Mouse (Mus musculus): ENCODE results near the gene Csf2rb2. TPM values are rescaled to one million over a fixed set of nuclear protein-coding genes. Genes with fewer than 3 reads are reported as not detected.
"Not testable (repeated sequence)": the region's sequence is repeated elsewhere in the genome, so short reads cannot be mapped to it uniquely, and the experiment has no call there.

The Csf2rb2 gene
- 1 to 10 TPM in 1 of 2 experiments, under 1 TPM in 1; 0.76 to 1.7 TPM for total RNA-seq (2021)
- long read RNA-seq, experiment 1: 0 reads
- long read RNA-seq, experiment 2, partial matches to known transcripts: 0 of 1 reads
- long read RNA-seq, experiment 2, other reads (novel, unspliced or antisense): 1 of 1 reads

DNA sequence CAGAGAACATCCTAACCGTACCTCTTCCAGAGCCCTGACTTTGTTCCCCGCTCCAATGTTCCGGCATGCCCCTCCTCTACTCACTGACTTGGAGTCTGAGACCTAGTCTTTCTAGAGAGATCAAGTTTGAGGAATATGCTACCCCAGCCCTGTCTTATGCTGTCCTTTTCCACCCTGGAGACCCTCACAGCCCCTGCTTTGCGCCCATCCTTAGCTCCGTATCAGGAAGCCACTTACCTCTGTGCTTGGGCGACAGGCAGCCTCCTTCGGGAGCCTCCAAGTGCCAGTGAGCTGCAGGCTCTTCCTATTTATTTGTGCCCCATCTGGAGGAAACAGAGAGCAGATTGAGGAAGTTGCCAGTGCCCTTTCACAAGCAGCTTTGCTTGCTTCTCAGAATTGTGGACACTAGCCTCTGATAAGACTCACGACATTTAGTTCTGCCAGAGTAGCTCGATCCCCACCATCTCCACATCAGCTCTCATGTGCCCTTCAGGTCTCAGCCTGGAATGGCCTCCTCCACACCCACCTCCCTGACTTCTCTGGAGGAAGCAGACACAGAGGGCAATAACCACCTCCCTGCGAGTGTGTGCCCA lies at the start of gene Csf2rb2:
Gene Csf2rb2, minus strand, starts transcription at position 381 of the 593 bp plus-strand sequence.
- no peak for DNase-seq
- intact Hi-C loops (cut with DNase I): no loop called here

DNA sequence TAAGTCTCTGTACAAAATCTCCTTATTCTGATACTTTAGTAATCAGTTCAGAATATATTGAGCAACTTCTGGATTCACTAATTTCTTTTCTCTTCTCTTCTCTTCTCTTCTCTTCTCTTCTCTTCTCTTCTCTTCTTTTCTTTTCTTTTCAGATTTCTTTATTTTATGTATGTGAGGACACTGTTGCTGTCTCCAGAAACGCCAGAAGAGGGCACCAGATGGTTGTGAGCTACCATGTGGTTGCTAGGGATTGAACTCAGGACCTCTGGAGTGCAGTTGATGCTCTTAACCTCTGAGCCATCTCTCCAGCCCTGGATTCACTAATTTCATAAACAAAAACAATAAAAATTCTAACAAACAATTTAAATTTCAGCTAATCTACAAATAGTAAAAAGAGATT lies 49.4 kb upstream of the Csf2rb2 start:
- intact Hi-C loops (cut with DNase I): loop anchor here (1.0 to 10.0 kb wide), 2 partner anchors 67 to 180 kb away; partner anchors contain the start of gene C1qtnf6
- DNase-seq: peak; percentile 29 to 64

DNA sequence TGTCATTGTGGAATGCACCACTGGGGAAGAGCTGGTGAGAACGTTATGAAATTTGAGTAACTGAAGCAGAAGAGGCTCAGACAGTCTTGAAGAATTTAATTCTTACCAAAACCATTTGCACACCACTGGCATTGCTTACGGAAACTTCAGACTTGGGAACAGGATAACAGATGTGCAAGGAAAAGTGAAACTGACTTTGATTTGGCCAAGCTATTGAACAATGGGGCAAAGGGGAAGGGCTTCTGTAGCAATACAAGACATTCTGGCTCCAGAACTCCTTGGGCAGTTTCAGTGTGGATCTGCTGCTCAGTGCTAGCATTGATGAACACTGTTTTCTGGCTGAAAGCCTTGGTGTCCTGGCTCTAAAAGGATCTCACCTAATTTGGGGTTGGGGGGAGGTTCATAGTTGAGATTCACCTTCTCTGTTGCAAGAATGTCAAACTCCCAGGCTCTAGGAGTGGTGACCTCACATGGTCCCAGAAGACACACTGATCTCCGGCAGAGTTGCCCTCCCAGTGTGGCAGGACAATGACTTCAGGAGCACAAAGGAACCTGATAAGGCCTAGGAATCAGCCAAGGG lies 46.2 kb upstream of the Csf2rb2 start:
- DNase-seq: no peak
- intact Hi-C loops (cut with DNase I): loop anchor here (10.0 kb wide), 1 partner anchor 183 kb away; the partner anchor contains the start of gene C1qtnf6

DNA sequence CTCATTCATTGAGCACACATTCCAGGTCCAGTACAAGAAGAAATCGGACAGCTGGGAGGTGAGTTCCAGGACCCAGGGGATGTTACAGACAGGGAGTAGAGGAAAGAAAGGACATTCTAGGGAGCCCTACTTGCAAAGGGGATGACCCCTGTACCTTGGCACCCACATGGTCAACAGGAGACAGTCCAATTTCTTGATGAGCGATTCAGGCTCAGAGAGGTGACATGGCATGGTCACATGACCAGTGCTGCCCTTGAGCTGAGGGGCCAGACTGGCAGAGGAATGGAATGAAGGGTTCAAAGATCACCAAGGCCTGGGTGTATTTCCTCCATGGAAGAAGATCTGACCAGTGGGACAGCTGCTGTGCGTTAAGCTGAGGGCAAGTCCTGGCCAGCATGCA lies 39.0 kb upstream of the Csf2rb2 start:
- intact Hi-C loops (cut with DNase I): no loop called here
- no peak for DNase-seq

DNA sequence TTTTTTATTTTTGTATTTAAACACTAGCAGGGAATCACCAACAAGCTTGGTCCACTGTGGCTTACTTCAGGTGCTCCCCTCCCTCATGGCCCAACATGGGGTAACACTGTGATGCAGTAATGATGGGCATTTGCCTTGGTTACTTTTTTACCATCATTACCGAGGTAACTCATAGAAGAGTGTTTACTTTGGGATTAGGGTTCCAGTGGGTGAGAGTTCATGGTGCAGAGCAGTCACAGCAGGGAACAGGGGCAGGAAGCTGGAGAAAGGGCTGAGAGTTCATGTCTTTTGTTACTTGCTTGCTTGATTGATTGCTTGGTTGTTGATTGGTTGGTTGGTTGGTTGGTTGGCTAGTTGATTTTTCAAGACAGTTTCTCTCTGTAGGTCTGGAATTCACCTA lies 38.2 kb upstream of the Csf2rb2 start:
- no peak for DNase-seq

DNA sequence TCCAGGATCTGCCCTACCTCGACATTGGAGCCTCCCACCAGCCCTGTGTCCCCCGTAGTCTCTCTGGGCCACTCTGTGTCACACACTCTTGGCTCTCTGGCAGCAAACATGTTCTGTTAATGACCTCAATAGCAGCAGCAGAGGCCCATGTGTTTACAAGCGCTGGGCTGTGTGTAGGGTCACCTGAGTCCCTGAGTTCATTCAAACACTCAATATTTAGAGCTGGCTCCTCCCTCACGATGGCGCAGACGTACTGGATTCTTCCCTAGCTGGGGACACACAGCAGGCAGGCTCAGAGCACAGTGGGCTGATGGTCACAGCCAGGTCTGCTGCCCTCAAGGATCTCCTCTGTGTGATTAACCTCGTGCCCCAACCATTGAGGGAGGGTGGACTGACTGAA lies 35.4 kb upstream of the Csf2rb2 start:
- intact Hi-C loops (cut with DNase I): loop anchor here (1.0 kb wide), 1 partner anchor 84 kb away; no protein-coding TSS in a partner anchor

More for the DNA sequence above, 38.2 kb upstream of the Csf2rb2 start:
- intact Hi-C loops (cut with DNase I): no loop called here

DNA sequence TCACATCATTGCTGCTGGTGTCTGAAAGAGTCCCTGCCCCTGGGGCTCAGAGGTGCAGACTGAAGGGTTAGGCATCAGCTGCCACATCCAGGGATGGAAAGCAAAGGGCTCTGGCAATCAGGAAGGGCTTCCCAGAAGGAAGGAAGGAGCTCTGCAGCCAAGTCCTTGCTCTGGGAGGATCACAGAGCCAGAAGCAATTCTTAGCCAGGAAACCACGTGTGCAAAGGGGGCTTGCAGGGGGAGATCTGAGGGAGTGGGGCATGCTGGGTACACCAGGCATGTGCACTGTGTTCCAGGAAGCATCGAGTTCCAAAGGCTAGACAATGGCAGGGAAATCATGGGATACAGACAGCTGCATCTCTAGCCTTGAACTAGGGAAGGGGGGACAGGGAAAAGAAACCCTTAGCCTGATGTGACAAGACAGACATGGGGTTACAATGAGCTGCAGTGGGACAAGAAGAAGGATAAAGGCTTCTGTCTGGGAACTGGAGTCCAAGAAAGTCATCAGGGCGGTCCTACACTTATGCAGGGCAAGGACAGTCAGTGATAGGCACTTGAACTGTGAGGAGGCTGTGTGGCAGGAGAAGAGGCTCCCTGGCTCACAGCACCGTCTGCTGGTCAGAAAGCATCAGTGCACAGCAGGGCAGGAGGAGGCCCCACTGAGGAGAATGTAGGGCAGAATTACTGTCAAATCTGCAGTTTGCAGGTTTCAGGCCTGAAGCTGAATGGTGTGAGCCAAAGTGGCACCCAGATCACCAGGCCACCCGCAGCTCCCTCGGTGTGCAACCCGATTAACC lies 34.3 kb upstream of the Csf2rb2 start:
- peak; percentile 65 to 76 for DNase-seq
- intact Hi-C loops (cut with DNase I): loop anchor here (1.0 to 5.0 kb wide), 2 partner anchors 83 to 163 kb away; no protein-coding TSS in a partner anchor

More for the DNA sequence above, 35.4 kb upstream of the Csf2rb2 start:
- not testable (repeated sequence) for DNase-seq

DNA sequence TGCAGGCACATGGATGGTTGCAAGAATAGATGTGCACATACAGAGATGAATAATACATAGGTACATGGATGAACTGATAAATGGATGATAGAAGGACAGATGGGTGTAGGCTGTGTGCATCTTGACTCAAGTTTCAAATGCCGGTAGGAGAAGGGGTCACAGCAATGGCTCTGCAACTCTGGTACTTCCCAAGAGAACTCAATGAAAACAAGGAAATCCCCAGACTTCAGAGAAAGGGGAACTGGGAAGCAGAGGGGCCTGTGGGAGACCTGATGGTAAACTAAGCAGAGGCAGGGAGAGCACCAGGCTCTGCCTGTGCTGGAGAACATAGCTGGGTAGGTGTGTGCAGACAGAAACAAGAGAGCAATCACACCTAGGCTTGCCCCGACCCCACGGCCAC lies 28.9 kb upstream of the Csf2rb2 start:
- no peak for DNase-seq
- intact Hi-C loops (cut with DNase I): no loop called here

DNA sequence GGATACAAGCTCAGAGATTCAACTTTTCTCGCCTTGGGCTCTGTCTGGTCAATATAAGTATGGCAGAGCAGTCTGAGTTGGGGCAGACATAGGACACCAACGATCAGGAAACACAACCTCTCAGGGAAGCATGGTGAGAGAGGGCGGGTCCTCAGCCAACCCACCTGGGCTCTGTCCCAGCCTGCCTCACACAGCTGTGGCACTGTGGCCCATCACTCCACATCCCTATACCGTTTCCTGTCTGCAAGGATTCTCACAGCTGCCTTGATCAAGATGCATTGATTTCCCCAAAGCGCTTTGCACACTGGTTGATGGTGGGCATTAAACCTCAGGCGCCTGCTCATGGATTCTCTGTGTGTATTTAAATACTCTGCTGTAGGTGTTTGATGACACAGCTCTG lies 27.5 kb upstream of the Csf2rb2 start:
- intact Hi-C loops (cut with DNase I): no loop called here
- no peak for DNase-seq

DNA sequence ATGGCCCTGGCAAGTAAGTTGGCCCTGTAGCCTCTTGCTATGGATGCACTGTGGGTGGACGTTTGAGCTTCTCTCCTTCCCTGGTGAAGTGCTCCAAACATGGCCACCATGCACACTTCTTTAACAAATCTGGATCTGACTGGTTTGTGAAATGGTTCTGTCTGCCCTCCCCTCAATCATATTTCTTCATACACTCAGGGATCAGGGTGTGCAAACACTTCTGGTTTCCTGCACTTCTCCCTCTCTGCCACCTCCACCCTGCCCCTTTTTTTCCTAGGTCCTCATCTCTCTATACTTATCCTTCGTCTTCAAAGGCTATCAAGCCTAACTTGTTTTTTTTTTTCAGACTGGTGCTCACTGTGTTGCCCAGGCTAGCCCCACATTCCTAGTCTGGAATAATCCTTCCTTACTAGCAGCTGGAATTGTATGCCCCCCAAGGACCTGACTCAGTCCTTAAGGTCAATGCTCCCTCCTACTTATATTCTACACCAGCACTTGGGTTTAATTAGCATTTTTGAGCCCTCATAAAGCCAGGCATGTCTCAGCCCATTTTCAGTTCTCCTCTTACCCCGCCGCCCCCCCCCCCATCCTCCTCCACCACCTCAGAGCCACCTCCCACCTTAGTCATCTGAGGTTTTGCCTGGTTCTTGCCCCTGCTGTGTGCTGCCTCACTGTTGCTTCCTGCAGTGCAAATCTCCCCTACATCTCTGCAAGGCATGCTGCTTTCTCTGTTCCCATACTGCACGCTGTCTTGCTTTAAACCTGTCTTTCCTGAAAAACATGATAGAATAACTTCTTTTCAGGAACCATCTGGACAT lies 26.2 kb upstream of the Csf2rb2 start:
- no peak for DNase-seq
- intact Hi-C loops (cut with DNase I): no loop called here

DNA sequence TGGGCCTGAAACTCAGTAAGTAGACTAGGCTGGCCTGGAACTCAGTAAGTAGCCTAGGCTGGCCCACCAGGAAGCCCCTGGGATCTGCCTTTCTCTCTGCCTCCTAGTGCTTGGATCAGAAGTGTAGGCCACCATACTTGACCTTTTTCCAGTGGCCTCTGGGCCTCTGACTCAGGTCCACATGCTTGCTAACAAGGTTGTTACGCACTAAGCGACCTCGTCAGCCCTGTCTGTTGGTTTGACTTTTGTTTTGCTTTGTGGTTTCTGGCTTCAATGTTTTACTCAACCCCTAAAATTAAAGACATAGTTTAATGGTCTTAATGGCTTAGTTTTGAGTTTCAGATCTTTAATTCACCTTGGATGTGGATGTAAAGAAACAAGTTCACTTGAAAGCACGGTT lies 25.2 kb upstream of the Csf2rb2 start:
- intact Hi-C loops (cut with DNase I): no loop called here
- DNase-seq: no peak

DNA sequence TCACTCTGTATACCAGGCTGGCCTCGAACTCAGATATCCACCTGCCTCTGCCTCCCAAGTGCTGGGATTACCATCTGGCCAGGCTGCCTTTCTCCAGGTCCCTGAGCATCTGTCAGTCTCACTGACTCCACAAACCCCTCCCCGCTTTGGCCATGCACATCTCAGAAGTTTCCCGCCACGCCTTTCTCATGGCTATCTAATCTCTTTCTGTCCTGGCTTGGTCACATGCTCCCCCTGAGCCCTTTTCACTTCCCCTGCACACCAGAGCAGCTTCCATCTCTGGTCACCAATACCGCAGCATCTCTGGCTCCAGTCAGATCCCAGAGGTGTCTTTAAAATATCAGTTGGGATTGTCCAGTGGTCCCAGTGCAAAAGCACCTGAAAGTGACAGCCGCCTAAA lies 24.5 kb upstream of the Csf2rb2 start:
- intact Hi-C loops (cut with DNase I); DNase-seq: not testable (repeated sequence)

DNA sequence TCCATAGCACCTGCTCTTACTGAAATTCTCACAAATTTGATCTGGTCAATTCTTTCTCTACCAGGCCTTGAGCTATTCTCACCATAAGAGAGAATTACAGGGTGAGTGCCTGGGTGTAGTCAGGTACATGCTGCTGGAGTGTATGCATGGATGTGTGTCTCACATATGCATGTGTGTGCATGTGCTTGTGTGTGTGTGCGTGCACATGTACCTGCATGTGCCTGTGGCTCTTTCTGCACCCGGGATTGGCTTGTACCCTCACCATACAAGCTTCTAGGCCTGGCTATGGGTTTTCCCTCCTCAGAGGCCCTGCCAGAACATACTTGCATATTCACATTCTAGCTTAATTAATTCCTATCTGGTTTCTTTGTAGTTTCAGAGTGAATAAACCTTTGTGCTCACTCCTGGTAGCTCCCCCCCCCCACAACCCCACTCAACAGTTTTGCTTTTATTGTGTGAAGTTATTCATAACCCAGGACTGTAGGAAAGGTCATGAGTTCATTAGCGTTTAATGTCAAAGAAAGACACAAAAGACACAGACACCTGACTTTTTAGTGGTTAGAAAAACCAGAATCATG lies 23.1 kb upstream of the Csf2rb2 start:
- intact Hi-C loops (cut with DNase I): no loop called here
- no peak for DNase-seq

DNA sequence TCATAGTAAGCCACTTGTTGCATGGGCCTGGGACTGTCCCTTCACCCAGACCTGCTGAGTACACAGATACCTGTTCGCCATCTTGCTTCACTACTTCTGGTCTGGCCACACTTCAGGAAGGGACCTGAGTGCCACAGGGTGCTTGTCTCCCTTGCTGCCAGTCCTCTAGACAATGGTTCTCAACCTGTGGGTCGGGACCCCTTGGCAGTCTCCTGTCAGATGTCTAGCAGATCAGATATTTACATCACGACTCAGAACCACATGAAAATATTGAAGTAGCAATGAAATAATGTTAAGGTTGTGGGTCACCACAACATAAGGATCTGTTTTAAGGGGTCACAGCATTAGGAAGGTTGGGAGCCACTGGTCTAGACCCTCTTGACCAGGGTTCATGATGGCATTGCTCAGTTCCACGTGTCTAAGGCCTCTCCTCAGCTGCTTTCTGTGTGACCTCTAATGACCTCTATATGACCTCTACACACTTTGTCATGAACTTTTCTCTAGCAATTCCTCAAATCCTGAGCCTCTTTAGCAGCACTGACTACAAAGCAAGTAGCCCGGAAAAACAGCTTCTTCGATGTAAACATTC lies 22.3 kb upstream of the Csf2rb2 start:
- DNase-seq; intact Hi-C loops (cut with DNase I): not testable (repeated sequence)

DNA sequence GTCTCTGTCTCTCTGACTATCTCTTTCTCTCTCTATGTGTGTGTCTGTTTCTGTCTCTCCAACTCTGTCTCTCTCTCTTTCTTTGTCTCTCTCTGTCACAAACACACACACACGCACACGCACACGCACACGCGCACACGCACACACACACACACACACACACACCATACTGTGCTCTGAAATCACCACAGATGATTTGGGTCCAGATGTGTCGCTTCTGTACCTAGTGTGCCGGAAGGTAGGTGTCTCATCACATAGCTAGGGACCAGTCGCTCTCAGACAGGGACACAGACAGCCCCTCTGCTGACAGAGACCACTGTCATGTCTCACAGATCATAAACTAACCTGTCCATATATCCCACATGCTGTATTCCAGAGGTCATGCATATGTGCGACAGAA lies 21.2 kb upstream of the Csf2rb2 start:
- DNase-seq: no peak
- intact Hi-C loops (cut with DNase I): no loop called here

DNA sequence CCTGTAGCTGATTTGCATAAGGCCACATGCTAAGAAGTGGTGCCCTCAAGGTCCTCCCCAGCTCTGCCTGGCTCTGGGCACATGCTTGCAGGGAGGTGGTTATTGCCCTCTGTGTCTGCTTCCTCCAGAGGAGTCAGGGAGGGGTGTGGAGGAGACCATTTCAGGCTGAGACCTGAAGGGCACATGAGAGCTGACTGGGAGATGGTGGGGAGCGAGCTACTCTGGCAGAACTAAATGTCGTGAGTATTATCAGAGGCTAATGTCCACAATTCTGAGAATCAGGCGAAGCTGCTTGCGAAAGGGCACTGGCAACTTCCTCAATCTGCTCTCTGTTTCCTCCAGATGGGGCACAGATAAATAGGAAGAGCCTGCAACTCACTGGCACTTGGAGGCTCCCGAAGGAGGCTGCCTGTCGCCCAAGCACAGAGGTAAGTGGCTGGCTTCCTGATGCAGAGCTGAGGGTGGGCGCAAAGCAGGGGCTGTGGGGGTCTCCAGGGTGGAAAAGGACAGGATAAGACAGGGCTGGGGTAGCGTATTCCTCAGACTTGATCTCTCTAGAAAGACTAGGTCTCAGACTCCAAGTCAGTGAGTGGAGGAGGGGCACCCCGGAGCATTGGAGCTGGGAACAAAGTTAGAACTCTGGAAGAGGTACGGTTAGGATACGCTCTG lies 20.3 kb upstream of the Csf2rb2 start, which contains the start of gene Csf2rb:
Gene Csf2rb, plus strand, starts transcription at position 82 of the 669 bp plus-strand sequence.
- intact Hi-C loops (cut with DNase I): no loop called here
- no peak for DNase-seq

DNA sequence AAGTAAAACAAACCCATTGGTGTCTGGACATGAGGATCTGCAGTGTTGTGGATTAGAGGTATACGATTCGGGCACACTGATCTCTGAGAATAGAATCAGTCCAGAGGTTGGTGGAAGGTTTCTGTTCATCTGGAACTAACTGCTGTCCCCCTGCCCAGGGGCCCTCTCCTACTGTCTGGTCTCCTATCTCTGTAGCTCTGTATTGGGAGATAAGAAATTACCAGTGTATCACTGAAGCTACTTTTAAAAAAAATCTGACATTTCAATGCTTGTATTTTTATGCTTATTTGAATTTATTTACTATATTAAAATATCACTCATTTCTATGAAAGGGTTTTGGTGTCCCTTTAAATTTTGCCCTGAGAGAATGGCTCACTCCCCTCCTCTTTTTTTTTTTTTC lies 18.8 kb upstream of the Csf2rb2 start:
- intact Hi-C loops (cut with DNase I): no loop called here
- DNase-seq: no peak

DNA sequence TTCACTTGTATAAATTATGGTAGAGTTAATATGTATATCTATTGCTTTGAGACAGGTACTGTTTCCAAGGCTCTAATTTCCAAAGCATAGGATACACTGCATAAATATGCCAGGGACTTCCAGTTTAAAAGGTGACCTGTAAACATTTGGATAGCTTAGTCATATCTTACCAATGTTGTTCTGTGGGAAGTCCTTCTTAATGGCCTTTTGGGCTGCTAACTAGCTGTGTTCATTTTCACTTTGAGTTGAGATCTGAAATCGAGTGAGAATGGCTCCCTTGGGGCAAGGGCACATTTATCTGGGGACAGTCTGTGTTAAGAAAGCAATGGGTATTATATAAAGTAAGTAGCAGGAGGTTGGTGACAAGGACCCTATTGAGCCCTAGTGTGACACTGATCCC lies 17.8 kb upstream of the Csf2rb2 start:
- intact Hi-C loops (cut with DNase I): no loop called here
- DNase-seq: no peak
